Mouse (Mus musculus) forebrain, embryonic 15.5 days (tissue): ENCODE measurements around the gene Adamts7. TPM values are rescaled to one million over a fixed set of nuclear protein-coding genes. Genes with fewer than 3 reads are reported as not detected.
A peak's percentile ranks its signal among the peaks of the same experiment; 100 is the strongest.

Source experiments
- ATAC-seq: fragments of 200-750 bp; cut with Nextera tagmentation; replicated peaks from 2 replicates; pipeline ENCODE4 v1.8.0; 2017; ENCODE audit warnings: mild to moderate bottlenecking, moderate TSS enrichment, moderate library complexity
- H3K27ac ChIP-seq: fragments of 300-500 bp; sonication (generic); replicated peaks from 2 replicates; pipeline ENCODE4 v1.5.1; 2015; ENCODE audit warnings: mild to moderate bottlenecking, inconsistent platforms
- H3K27me3 ChIP-seq: fragments of 300-500 bp; sonication (generic); 2 replicates; pipeline ENCODE4 v1.6.1; 2015; ENCODE audit warnings: inconsistent platforms
- H3K36me3 ChIP-seq: fragments of 300-500 bp; sonication (generic); 2 replicates; pipeline ENCODE4 v1.6.1; 2015; ENCODE audit warnings: mild to moderate bottlenecking, inconsistent platforms
- H3K4me1 ChIP-seq: fragments of 300-500 bp; sonication (generic); 2 replicates; pipeline ENCODE4 v1.6.1; 2015; ENCODE audit warnings: inconsistent platforms
- H3K4me2 ChIP-seq: fragments of 300-500 bp; sonication (generic); replicated peaks from 2 replicates; pipeline ENCODE4 v1.6.1; 2015; ENCODE audit warnings: mild to moderate bottlenecking, inconsistent platforms
- H3K4me3 ChIP-seq: fragments of 300-500 bp; sonication (generic); 2 replicates; pipeline ENCODE4 v1.5.1; 2015; ENCODE audit warnings: mild to moderate bottlenecking, inconsistent platforms
- H3K9ac ChIP-seq: fragments of 300-500 bp; sonication (generic); replicated peaks from 2 replicates; pipeline ENCODE4 v1.6.1; 2015; ENCODE audit warnings: mild to moderate bottlenecking, inconsistent platforms
- H3K9me3 ChIP-seq: fragments of 300-500 bp; sonication (generic); 2 replicates; pipeline ENCODE4 v1.6.1; 2016; ENCODE audit warnings: inconsistent platforms
- WGBS: fragments of 180-500 bp; shearing (Covaris S2); methylation state at CpG from one replicate; pipeline ENCODE4 v1.1.7; 2015; ENCODE audit warnings: mixed read lengths; 5-methylcytosine and 5-hydroxymethylcytosine counted together
- polyA plus RNA-seq: library from polyadenylated mRNA; unstranded; fragments of >200 nt; fragmentation: Nextera tagmentation; extraction: Ambion mirVana; gene quantifications from 2 replicates; pipeline ENCODE4 v1.2.1, GENCODE M21; 2015

Gene Adamts7
- 12.4 and 15.8 TPM in 2 replicates for polyA plus RNA-seq

GRCm38 (mm10) chr9:90162926-90163748 lies at the start of gene Adamts7:
Adamts7 (plus strand) TSS chr9:90163069.
- Histone ChIP-seq H3K27ac (peak within 1 kb of the TSS; percentile 75), H3K4me2 (peak within 1 kb of the TSS; percentile 97), H3K4me3 (peak within 1 kb of the TSS; percentile 98), H3K36me3 (no peaks in the 10 kb centered on the region), H3K27me3 (no peaks in the 10 kb centered on the region), H3K9ac (peak within 1 kb of the TSS; percentile 94), H3K4me1 (peaks cover 23% of the 10 kb centered on the region), H3K9me3 (no peaks in the 10 kb centered on the region)
- ATAC-seq, result peak; percentile 74
- under 1% methylated on average over 54 of the region's 60 CpGs for WGBS

GRCm38 (mm10) chr9:90113151-90113550 lies 49.7 kb upstream of the Adamts7 start:
- Histone ChIP-seq H3K9ac (peak overlapping the region; percentile 70), H3K9me3 (no peaks in the 10 kb centered on the region), H3K4me1 (peaks cover 41% of the 10 kb centered on the region), H3K4me2 (peak overlapping the region; percentile 64), H3K4me3 (peak overlapping the region; percentile 63), H3K27me3 (no peaks in the 10 kb centered on the region), H3K27ac (peak overlapping the region; percentile 97), H3K36me3 (peaks cover 11% of the 10 kb centered on the region; the same call in 1 of the 2 replicates)
- 2% methylated on average over 13 of the region's 13 CpGs for WGBS
- no peak for ATAC-seq

GRCm38 (mm10) chr9:90113651-90114566 lies 49.0 kb upstream of the Adamts7 start:
- Histone ChIP-seq H3K27ac (peak overlapping the region; percentile 97), H3K27me3 (no peaks in the 10 kb centered on the region), H3K9me3 (no peaks in the 10 kb centered on the region), H3K4me3 (peak overlapping the region; percentile 63), H3K36me3 (peaks cover 7% of the 10 kb centered on the region; the same call in 1 of the 2 replicates), H3K9ac (peak overlapping the region; percentile 70), H3K4me2 (peak overlapping the region; percentile 64), H3K4me1 (peaks cover 41% of the 10 kb centered on the region)
- peak; percentile 68 for ATAC-seq
- whole genome bisulfite sequencing, result under 1% methylated on average over 82 of the region's 82 CpGs

GRCm38 (mm10) chr9:90114567-90115307 lies 48.1 kb upstream of the Adamts7 start, which contains the start of gene Morf4l1:
Morf4l1 (minus strand) TSS chr9:90114774.
- WGBS, result 2% methylated on average over 40 of the region's 40 CpGs
- ATAC-seq, result peak; percentile 100

GRCm38 (mm10) chr9:90115308-90115700 lies 47.6 kb upstream of the Adamts7 start:
- Histone ChIP-seq H3K27ac (no peak overlapping the region), H3K4me2 (peak overlapping the region; percentile 58), H3K9ac (peak overlapping the region; percentile 54), H3K4me1 (peaks cover 28% of the 10 kb centered on the region), H3K36me3 (no peaks in the 10 kb centered on the region), H3K27me3 (no peaks in the 10 kb centered on the region), H3K4me3 (peak overlapping the region; percentile 63), H3K9me3 (no peaks in the 10 kb centered on the region)
- no peak for ATAC-seq

More at GRCm38 (mm10) chr9:90114567-90115307, 48.1 kb upstream of the Adamts7 start, which contains the start of gene Morf4l1:
- Histone ChIP-seq H3K9ac (peak within 1 kb of the TSS; percentile 70), H3K4me2 (peak within 1 kb of the TSS; percentile 64), H3K27ac (peak within 1 kb of the TSS; percentile 97), H3K9me3 (no peaks in the 10 kb centered on the region), H3K4me1 (peaks cover 34% of the 10 kb centered on the region), H3K27me3 (no peaks in the 10 kb centered on the region), H3K36me3 (no peaks in the 10 kb centered on the region), H3K4me3 (peak within 1 kb of the TSS; percentile 63)

- H3K9ac ChIP-seq, result no peak overlapping the region
- no peak overlapping the region for H3K27ac ChIP-seq
- H3K4me2 ChIP-seq, result no peak overlapping the region
- no peaks in the 10 kb centered on the region for H3K27me3 ChIP-seq
- H3K4me1 ChIP-seq, result peaks cover 11% of the 10 kb centered on the region
- ATAC-seq, result no peak
- H3K9me3 ChIP-seq, result no peaks in the 10 kb centered on the region
- H3K36me3 ChIP-seq, result no peaks in the 10 kb centered on the region
- H3K4me3 ChIP-seq, result no peak overlapping the region
Measured at GRCm38 (mm10) chr9:90117234-90117633, 45.6 kb upstream of the Adamts7 start.

- ATAC-seq, result no peak
- Histone ChIP-seq H3K4me2 (no peak overlapping the region), H3K27ac (no peak overlapping the region), H3K9me3 (no peaks in the 10 kb centered on the region), H3K36me3 (no peaks in the 10 kb centered on the region), H3K4me3 (no peak overlapping the region), H3K4me1 (peaks cover 12% of the 10 kb centered on the region; the same call in 1 of the 2 replicates), H3K9ac (no peak overlapping the region), H3K27me3 (no peaks in the 10 kb centered on the region)
- 73% methylated on average over 4 of the region's 4 CpGs for WGBS
Measured at GRCm38 (mm10) chr9:90122246-90122740, 40.6 kb upstream of the Adamts7 start.

- peaks cover 12% of the 10 kb centered on the region; the same call in 1 of the 2 replicates for H3K4me1 ChIP-seq
- no peak overlapping the region for H3K27ac ChIP-seq
- H3K9ac ChIP-seq, result no peak overlapping the region
- no peaks in the 10 kb centered on the region for H3K36me3 ChIP-seq
- H3K4me3 ChIP-seq, result no peak overlapping the region
- 0 out of 2 replicates have a peak overlapping the region, but pooled peaks have one; percentile 13 for H3K4me2 ChIP-seq
- WGBS, result 39% methylated on average over 11 of the region's 11 CpGs
- H3K27me3 ChIP-seq, result no peaks in the 10 kb centered on the region
- H3K9me3 ChIP-seq, result no peaks in the 10 kb centered on the region
- peak; percentile 36; the same call in 1 of the 2 replicates for ATAC-seq
Measured at GRCm38 (mm10) chr9:90124156-90124872, 38.6 kb upstream of the Adamts7 start.

GRCm38 (mm10) chr9:90124873-90125245 lies 38.0 kb upstream of the Adamts7 start:
- ATAC-seq, result peak; percentile 32; the same call in 1 of the 2 replicates
- 20% methylated on average over 8 of the region's 8 CpGs for WGBS
- H3K4me2 ChIP-seq, result 0 out of 2 replicates have a peak overlapping the region, but pooled peaks have one; percentile 13

GRCm38 (mm10) chr9:90125416-90126099 lies 37.3 kb upstream of the Adamts7 start:
- Histone ChIP-seq H3K36me3 (no peaks in the 10 kb centered on the region), H3K4me1 (peaks cover 12% of the 10 kb centered on the region; the same call in 1 of the 2 replicates), H3K9me3 (no peaks in the 10 kb centered on the region), H3K4me3 (peak overlapping the region; percentile 15; the same call in 1 of the 2 replicates), H3K27me3 (no peaks in the 10 kb centered on the region), H3K9ac (no peak overlapping the region), H3K27ac (no peak overlapping the region), H3K4me2 (peak overlapping the region; percentile 32)
- WGBS, result 20% methylated on average over 7 of the region's 7 CpGs
- ATAC-seq, result no peak

More at GRCm38 (mm10) chr9:90124873-90125245, 38.0 kb upstream of the Adamts7 start:
- no peaks in the 10 kb centered on the region for H3K27me3 ChIP-seq
- H3K9ac ChIP-seq, result no peak overlapping the region
- no peaks in the 10 kb centered on the region for H3K36me3 ChIP-seq
- H3K4me1 ChIP-seq, result peaks cover 12% of the 10 kb centered on the region; the same call in 1 of the 2 replicates
- H3K4me3 ChIP-seq, result peak overlapping the region; percentile 4; the same call in 1 of the 2 replicates
- no peak overlapping the region for H3K27ac ChIP-seq
- H3K9me3 ChIP-seq, result no peaks in the 10 kb centered on the region
